Mouse (Mus musculus) heart, postnatal 36 days (tissue): ENCODE measurements at regions not wholly inside any gene's neighbourhood (a gene's known extent, or its start where the extent isn't known, plus 50 kb on each side); places are given as distances from the start of the nearest gene placed in this dataset.

Experiments used
- DNase-seq, 2 experiments: peaks; one replicate each; pipeline ENCODE4 v3.0.0; 2021 to 2022
- intact Hi-C: fragments of 180-260 bp; cut with DNase I; formaldehyde crosslinking; loops from one replicate; pipeline ENCODE4 v1.15.1; 2025

- no peak for DNase-seq
- intact Hi-C loops, result no loop called here
These were observed 235.4 kb upstream of the 4931429L15Rik start for GRCm38 (mm10) chr9:46555156-46555555.

GRCm38 (mm10) chr9:46554586-46555152 lies 234.9 kb upstream of the 4931429L15Rik start:
- DNase-seq, result no peak
- intact Hi-C loops, result no loop called here

GRCm38 (mm10) chr9:46549416-46549815 lies 229.6 kb upstream of the 4931429L15Rik start:
- DNase-seq, result no peak
- intact Hi-C loops, result no loop called here

- DNase-seq, result no peak
- intact Hi-C loops, result no loop called here
These were observed 224.5 kb upstream of the 4931429L15Rik start for GRCm38 (mm10) chr9:46544326-46544725.

- DNase-seq, result no peak
- intact Hi-C loops, result no loop called here
These were observed 221.2 kb upstream of the 4931429L15Rik start for GRCm38 (mm10) chr9:46541001-46541400.

- intact Hi-C loops, result no loop called here
- no peak for DNase-seq
These were observed 218.8 kb upstream of the 4931429L15Rik start for GRCm38 (mm10) chr9:46538616-46539015.

GRCm38 (mm10) chr9:46516401-46517130 lies 196.8 kb upstream of the 4931429L15Rik start:
- no peak for DNase-seq
- intact Hi-C loops, result no loop called here

- DNase-seq, result no peak
- intact Hi-C loops, result no loop called here
These were observed 192.7 kb upstream of the 4931429L15Rik start for GRCm38 (mm10) chr9:46512276-46513051.

GRCm38 (mm10) chr9:46511307-46511706 lies 191.5 kb upstream of the 4931429L15Rik start:
- intact Hi-C loops, result no loop called here
- no peak for DNase-seq

GRCm38 (mm10) chr9:46509896-46510295 lies 190.1 kb upstream of the 4931429L15Rik start:
- no peak for DNase-seq
- intact Hi-C loops, result no loop called here

- intact Hi-C loops, result no loop called here
- no peak for DNase-seq
These were observed 189.7 kb upstream of the 4931429L15Rik start for GRCm38 (mm10) chr9:46509458-46509857.

- DNase-seq, result no peak
- intact Hi-C loops, result no loop called here
These were observed 187.2 kb upstream of the 4931429L15Rik start for GRCm38 (mm10) chr9:46507036-46507435.

- DNase-seq, result no peak
- intact Hi-C loops, result no loop called here
These were observed 184.8 kb upstream of the 4931429L15Rik start for GRCm38 (mm10) chr9:46504536-46504935.

GRCm38 (mm10) chr9:46504133-46504416 lies 184.3 kb upstream of the 4931429L15Rik start:
- intact Hi-C loops, result no loop called here
- no peak for DNase-seq

- DNase-seq, result no peak
- intact Hi-C loops, result no loop called here
These were observed 183.7 kb upstream of the 4931429L15Rik start for GRCm38 (mm10) chr9:46503321-46504132.

- intact Hi-C loops, result no loop called here
- no peak for DNase-seq
These were observed 179.6 kb upstream of the 4931429L15Rik start for GRCm38 (mm10) chr9:46499426-46499825.

- intact Hi-C loops, result no loop called here
- DNase-seq, result no peak
These were observed 179.1 kb upstream of the 4931429L15Rik start for GRCm38 (mm10) chr9:46498861-46499260.

GRCm38 (mm10) chr9:46495276-46495675 lies 175.5 kb upstream of the 4931429L15Rik start:
- intact Hi-C loops, result no loop called here
- DNase-seq, result no peak

- intact Hi-C loops, result no loop called here
- DNase-seq, result no peak
These were observed 163.2 kb upstream of the 4931429L15Rik start for GRCm38 (mm10) chr9:46482859-46483443.

GRCm38 (mm10) chr9:46482034-46482858 lies 162.5 kb upstream of the 4931429L15Rik start:
- intact Hi-C loops, result no loop called here
- no peak for DNase-seq
